Mouse (Mus musculus) layer of hippocampus, adult 9-11 months (tissue): ENCODE results near the gene Ncbp3.

ENCODE experiments used
- DNase-seq: peaks from one replicate; pipeline ENCODE4 v3.0.0; 2022

Gene Ncbp3

GRCm38 (mm10) chr11:73047542-73047996, at the start of gene Ncbp3:
Ncbp3 (plus strand) TSS chr11:73047783.
- DNase-seq = peak; percentile 95

- no peak for DNase-seq
Measured at GRCm38 (mm10) chr11:72998771-72999170, 48.8 kb upstream of the Ncbp3 start, which contains the start of gene P2rx1. P2rx1 (plus strand) TSS chr11:72999103.

- peak; percentile 59 for DNase-seq
Measured at GRCm38 (mm10) chr11:73001029-73001428, 46.6 kb upstream of the Ncbp3 start.

GRCm38 (mm10) chr11:73006377-73006776, 41.2 kb upstream of the Ncbp3 start:
- no peak for DNase-seq

GRCm38 (mm10) chr11:73007113-73007512, 40.5 kb upstream of the Ncbp3 start:
- no peak for DNase-seq

GRCm38 (mm10) chr11:73007698-73008481, 39.7 kb upstream of the Ncbp3 start:
- no peak for DNase-seq

- no peak for DNase-seq
Measured at GRCm38 (mm10) chr11:73008826-73009225, 38.8 kb upstream of the Ncbp3 start.

GRCm38 (mm10) chr11:73009531-73010274, 37.9 kb upstream of the Ncbp3 start:
- no peak for DNase-seq

GRCm38 (mm10) chr11:73013981-73014380, 33.6 kb upstream of the Ncbp3 start:
- DNase-seq = no peak

- DNase-seq = peak; percentile 88
Measured at GRCm38 (mm10) chr11:73014831-73015344, 32.7 kb upstream of the Ncbp3 start.

GRCm38 (mm10) chr11:73015391-73016102, 32.0 kb upstream of the Ncbp3 start:
- DNase-seq = no peak

GRCm38 (mm10) chr11:73016103-73016420, 31.5 kb upstream of the Ncbp3 start:
- DNase-seq = no peak

- peak; percentile 96 for DNase-seq
Measured at GRCm38 (mm10) chr11:73018471-73019146, 29.0 kb upstream of the Ncbp3 start, which contains the start of gene Camkk1. Camkk1 (plus strand) TSS chr11:73019008.

GRCm38 (mm10) chr11:73019147-73019795, 28.3 kb upstream of the Ncbp3 start:
- peak; percentile 88 for DNase-seq

- no peak for DNase-seq
Measured at GRCm38 (mm10) chr11:73020953-73021800, 26.4 kb upstream of the Ncbp3 start.

- DNase-seq = peak; percentile 92
Measured at GRCm38 (mm10) chr11:73023099-73023498, 24.5 kb upstream of the Ncbp3 start.

- no peak for DNase-seq
Measured at GRCm38 (mm10) chr11:73023827-73024226, 23.8 kb upstream of the Ncbp3 start.

GRCm38 (mm10) chr11:73024236-73024904, 23.2 kb upstream of the Ncbp3 start:
- no peak for DNase-seq

- DNase-seq = no peak
Measured at GRCm38 (mm10) chr11:73026961-73027360, 20.6 kb upstream of the Ncbp3 start.

GRCm38 (mm10) chr11:73030821-73031498, 16.6 kb upstream of the Ncbp3 start:
- DNase-seq = peak; percentile 93
